Mouse (Mus musculus) intestine, embryonic 15.5 days (tissue): ENCODE measurements around the gene Upk1a. TPM values are rescaled to one million over a fixed set of nuclear protein-coding genes. Genes with fewer than 3 reads are reported as not detected.
A peak's percentile ranks its signal among the peaks of the same experiment; 100 is the strongest.

Experiments
- ATAC-seq: fragments of 200-750 bp; cut with Nextera tagmentation; 2 replicates; pipeline ENCODE4 v1.8.0; 2017; ENCODE audit warnings: moderate TSS enrichment, moderate library complexity
- H3K27ac ChIP-seq: fragments of 300-500 bp; sonication (generic); 2 replicates; pipeline ENCODE4 v1.5.1; 2015; ENCODE audit warnings: mild to moderate bottlenecking, inconsistent platforms
- H3K27me3 ChIP-seq: fragments of 300-500 bp; sonication (generic); replicated peaks from 2 replicates; pipeline ENCODE4 v1.6.1; 2015; ENCODE audit warnings: inconsistent platforms
- H3K36me3 ChIP-seq: fragments of 300-500 bp; sonication (generic); 2 replicates; pipeline ENCODE4 v1.6.1; 2015; ENCODE audit warnings: inconsistent platforms
- H3K4me1 ChIP-seq: fragments of 300-500 bp; sonication (generic); replicated peaks from 2 replicates; pipeline ENCODE4 v1.6.1; 2015; ENCODE audit warnings: inconsistent platforms
- H3K4me2 ChIP-seq: fragments of 300-500 bp; sonication (generic); replicated peaks from 2 replicates; pipeline ENCODE4 v1.6.1; 2015; ENCODE audit warnings: mild to moderate bottlenecking, inconsistent platforms
- H3K4me3 ChIP-seq: fragments of 300-500 bp; sonication (generic); replicated peaks from 2 replicates; pipeline ENCODE4 v1.5.1; 2015; ENCODE audit warnings: inconsistent platforms
- H3K9ac ChIP-seq: fragments of 300-500 bp; sonication (generic); 2 replicates; pipeline ENCODE4 v1.6.1; 2015; ENCODE audit warnings: inconsistent platforms
- H3K9me3 ChIP-seq: fragments of 300-500 bp; sonication (generic); 2 replicates; pipeline ENCODE4 v1.6.1; 2016; ENCODE audit warnings: inconsistent platforms
- WGBS: fragments of 180-500 bp; shearing (Covaris S2); methylation state at CpG from one replicate; pipeline ENCODE4 v1.1.7; 2015; 5-methylcytosine and 5-hydroxymethylcytosine counted together
- polyA plus RNA-seq: library from polyadenylated mRNA; unstranded; fragments of >200 nt; fragmentation: Nextera tagmentation; extraction: Ambion mirVana; gene quantifications from 2 replicates; pipeline ENCODE4 v1.2.1, GENCODE M21; 2015

Upk1a gene
- polyA plus RNA-seq, 1 experiment from 2014 or later = 10.0 TPM

DNA sequence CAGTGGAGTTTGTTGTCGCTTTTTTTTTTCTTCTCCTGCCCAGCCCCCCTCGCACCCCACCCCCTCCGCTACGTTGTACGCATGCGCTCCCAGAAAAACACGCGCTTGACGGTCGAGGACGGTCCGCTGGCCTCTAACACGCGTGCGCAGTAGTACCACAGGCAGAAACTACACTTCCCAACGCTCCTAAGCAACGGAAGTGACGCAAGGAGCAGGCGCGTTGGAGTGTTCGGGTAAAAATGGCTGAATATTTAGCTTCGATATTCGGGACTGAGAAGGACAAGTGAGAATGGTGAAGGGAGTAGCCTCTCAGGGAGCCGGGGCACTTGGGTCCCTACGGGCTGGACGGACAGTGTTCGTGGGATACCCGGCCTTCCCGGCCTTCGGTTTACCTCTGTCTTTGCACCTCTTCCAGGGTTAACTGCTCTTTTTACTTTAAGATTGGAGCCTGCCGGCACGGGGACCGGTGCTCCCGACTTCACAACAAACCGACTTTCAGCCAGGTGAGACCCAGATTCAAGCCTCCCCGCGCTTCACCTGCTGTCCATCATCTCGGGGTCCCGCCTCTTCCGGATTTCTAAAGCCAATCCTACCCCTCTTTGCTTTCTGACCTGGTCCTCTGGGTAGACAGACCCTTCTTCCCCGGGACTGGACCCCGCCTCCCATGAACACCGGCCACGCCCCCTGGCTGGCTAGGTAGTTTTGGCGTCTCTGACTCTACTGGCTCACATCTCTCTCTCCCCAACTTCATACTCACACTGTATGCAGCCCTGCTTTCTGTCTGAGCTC is 49.3 kb downstream of the Upk1a start, which contains the start of the genes U2af1l4, Gm49396 and Psenen:
TSS of gene U2af1l4 (plus strand) at position 185 of the 789 bp plus-strand sequence.
TSS of gene Gm49396 (plus strand) at position 228 of the 789 bp plus-strand sequence.
TSS of gene Psenen (minus strand) at position 511 of the 789 bp plus-strand sequence.
- peak within 1 kb of the TSS; percentile 96 for H3K27ac ChIP-seq
- 0% methylated on average over 45 of the region's 45 CpGs for WGBS
- peaks cover 18% of the 10 kb centered on the region; the same call in 1 of the 2 replicates for H3K36me3 ChIP-seq
- peaks cover 18% of the 10 kb centered on the region; the same call in 1 of the 2 replicates for H3K4me1 ChIP-seq
- peak within 1 kb of the TSS; percentile 70 for H3K9ac ChIP-seq
- H3K4me3 ChIP-seq = peak within 1 kb of the TSS; percentile 67
- H3K9me3 ChIP-seq = no peaks in the 10 kb centered on the region
- H3K27me3 ChIP-seq = no peaks in the 10 kb centered on the region
- peak within 1 kb of the TSS; percentile 77 for H3K4me2 ChIP-seq
- ATAC-seq = peak; percentile 90

DNA sequence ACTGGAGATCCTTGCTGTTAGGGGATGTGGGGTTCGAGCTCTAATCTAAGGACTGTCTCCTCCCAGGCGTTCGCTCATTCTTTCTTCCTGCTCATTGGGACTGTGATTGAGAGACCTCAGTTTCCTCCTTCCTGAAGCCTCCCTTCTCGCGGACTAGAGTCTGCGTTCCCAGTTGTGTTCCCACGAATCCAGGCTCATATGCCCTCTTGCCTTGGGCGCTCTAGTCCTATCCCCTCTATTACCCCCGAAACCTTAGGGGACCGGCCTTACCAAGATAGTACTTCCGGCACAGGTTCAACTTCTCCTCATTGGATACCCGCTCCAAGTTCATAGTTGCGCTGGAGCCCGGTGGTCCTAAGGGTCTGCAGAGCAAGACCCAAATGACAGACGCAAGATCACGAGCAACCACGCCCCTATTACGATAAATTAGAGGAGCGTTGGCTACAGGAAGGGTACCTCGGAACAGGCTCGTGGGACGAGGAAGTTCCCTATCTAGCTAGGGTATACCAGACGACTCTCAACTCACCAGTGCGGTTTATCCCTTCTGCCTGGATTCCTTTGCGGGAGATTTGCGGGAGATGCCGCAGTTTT is 50.0 kb downstream of the Upk1a start:
- peak overlapping the region; percentile 77 for H3K4me2 ChIP-seq
- H3K9me3 ChIP-seq = no peaks in the 10 kb centered on the region
- H3K27me3 ChIP-seq = no peaks in the 10 kb centered on the region
- under 1% methylated on average over 27 of the region's 27 CpGs for WGBS
- peak overlapping the region; percentile 81 for H3K27ac ChIP-seq
- peak overlapping the region; percentile 67 for H3K4me3 ChIP-seq
- peaks cover 16% of the 10 kb centered on the region; the same call in 1 of the 2 replicates for H3K36me3 ChIP-seq
- H3K9ac ChIP-seq = peak overlapping the region; percentile 62
- H3K4me1 ChIP-seq = peaks cover 23% of the 10 kb centered on the region; the same call in 1 of the 2 replicates
- ATAC-seq = no peak

DNA sequence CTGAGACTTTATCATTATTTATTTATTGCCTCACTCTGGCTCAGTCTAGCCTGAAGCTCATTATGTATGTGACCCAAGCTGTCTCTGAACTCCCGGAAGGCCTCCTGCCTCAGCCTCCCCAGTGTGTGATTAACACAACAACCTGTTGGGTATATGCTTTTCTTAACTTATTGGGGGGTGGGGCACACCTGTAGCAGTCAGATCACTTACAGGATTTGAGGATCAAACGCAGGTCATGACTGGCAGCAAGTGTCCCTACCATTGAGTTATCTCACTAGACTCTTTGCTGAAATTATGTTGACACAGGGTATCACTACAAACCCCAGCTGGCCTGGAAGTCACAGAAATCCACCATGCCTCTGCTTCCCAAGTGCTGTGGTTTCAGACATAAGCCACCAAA is 52.4 kb downstream of the Upk1a start:
- no peak for ATAC-seq
- peaks cover 23% of the 10 kb centered on the region; the same call in 1 of the 2 replicates for H3K4me1 ChIP-seq
- peak overlapping the region; percentile 53; the same call in 1 of the 2 replicates for H3K4me3 ChIP-seq
- 75% methylated on average over 2 of the region's 2 CpGs for WGBS
- no peak overlapping the region for H3K27ac ChIP-seq
- H3K27me3 ChIP-seq = no peaks in the 10 kb centered on the region
- peaks cover 19% of the 10 kb centered on the region for H3K36me3 ChIP-seq
- H3K4me2 ChIP-seq = peak overlapping the region; percentile 89; the same call in 1 of the 2 replicates
- no peak overlapping the region for H3K9ac ChIP-seq
- H3K9me3 ChIP-seq = no peaks in the 10 kb centered on the region

DNA sequence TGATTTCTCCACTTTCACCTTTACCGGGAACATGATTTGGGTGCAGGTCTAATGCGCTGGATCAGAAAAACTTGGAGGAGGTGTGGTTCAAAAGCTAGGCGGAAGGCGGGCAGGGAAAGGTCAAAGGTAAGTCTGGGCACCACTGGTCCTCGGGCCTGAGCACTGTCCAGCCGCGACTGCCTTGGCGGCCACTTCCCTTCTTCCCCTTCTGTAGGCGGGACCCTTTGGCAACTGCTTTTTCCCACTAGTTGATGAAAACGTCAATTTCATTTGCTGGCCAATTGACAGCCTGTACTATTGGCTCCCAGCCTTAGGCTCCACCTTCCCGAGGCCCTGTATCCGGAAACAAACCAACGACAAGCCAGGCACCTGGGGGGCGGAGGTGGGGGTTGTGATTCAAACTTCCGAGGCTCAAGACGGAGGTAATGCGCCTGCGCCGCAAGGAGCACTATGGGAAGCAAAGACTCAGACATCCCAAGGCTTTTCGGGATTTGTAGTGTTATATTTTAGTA is 53.1 kb downstream of the Upk1a start, which contains the start of gene Lin37:
TSS of gene Lin37 (minus strand) at position 396 of the 512 bp plus-strand sequence.
- H3K4me1 ChIP-seq = peaks cover 22% of the 10 kb centered on the region; the same call in 1 of the 2 replicates
- peak within 1 kb of the TSS; percentile 60 for H3K27ac ChIP-seq
- peak; percentile 84 for ATAC-seq
- no peaks in the 10 kb centered on the region for H3K9me3 ChIP-seq
- no peaks in the 10 kb centered on the region for H3K27me3 ChIP-seq
- under 1% methylated on average over 20 of the region's 20 CpGs for WGBS
- peak within 1 kb of the TSS; percentile 53 for H3K4me3 ChIP-seq
- peaks cover 16% of the 10 kb centered on the region for H3K36me3 ChIP-seq
- H3K4me2 ChIP-seq = peak within 1 kb of the TSS; percentile 89
- peak within 1 kb of the TSS; percentile 65 for H3K9ac ChIP-seq

DNA sequence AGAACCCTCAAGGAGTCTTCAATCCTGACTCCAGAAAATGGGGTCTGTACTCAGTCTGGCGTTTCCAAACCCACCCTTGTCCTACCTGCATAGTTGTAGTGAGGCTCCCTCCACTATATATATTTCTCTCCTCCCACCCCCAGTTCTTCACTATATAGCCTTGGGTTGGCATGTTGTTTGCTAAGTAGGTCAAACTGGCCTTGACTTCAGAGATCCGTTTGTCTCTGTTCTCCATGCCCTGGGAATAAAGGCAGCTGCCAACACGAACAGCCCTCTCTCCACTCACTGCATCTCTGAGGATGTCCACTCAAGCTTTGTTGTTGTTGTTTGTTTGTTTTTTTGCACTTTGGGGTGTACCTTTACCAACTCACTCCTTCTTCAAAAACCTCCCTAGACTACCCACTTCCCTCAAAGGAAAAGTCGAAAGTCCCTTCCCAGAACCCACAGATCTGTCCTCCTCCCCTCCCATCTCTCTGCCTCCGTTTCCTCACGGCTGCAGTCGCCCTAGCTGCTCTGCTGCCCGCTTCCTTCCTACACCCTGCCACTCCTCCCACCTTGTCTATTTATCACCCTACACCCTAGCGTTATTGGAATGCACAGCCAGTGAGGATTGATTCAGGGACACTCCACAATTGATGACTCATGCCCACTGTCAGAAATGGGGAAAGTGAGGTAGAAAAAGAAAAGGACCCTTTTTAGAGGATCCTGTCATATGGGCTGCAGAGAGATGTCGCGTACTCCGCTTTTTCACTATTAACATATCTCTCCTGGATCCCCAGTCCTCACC is 53.8 kb downstream of the Upk1a start:
- Histone ChIP-seq H3K9ac (peak overlapping the region; percentile 65), H3K36me3 (peaks cover 16% of the 10 kb centered on the region), H3K27ac (peak overlapping the region; percentile 60), H3K9me3 (no peaks in the 10 kb centered on the region), H3K4me3 (peak overlapping the region; percentile 53), H3K4me1 (peaks cover 16% of the 10 kb centered on the region; the same call in 1 of the 2 replicates), H3K4me2 (peak overlapping the region; percentile 89), H3K27me3 (no peaks in the 10 kb centered on the region)
- 13% methylated on average over 12 of the region's 12 CpGs for WGBS
- peak; percentile 8; the same call in 1 of the 2 replicates for ATAC-seq

DNA sequence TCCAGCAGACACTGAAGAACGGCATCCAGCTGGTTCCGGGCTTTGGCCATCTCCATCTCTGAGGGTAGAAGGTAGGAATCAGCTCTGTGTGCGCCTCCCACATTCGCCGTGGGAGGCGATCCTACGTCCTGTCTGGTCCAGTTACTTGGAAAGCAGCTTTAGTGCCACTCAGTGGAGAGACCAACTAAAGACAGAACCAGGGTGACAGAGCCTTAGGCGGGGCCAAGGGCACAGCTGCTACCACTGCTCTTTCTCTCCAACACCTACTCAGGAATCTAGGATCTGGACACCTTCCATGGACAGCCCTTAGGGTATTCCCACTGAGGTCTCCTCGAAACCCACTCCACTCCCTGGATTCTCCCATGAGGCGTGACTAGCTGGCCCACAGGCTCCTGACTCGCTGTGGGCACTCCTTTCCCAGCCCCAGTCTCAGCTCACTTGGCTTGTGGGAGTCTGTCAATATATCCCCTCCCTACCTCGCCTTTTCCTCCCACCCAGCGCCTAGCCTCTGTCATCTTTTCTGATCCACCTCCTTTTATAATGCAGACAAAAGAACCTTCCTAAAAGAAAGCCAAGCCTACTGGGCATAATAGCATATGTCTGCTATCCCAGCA is 54.6 kb downstream of the Upk1a start:
- Histone ChIP-seq H3K4me3 (peak overlapping the region; percentile 53; the same call in 1 of the 2 replicates), H3K36me3 (peaks cover 16% of the 10 kb centered on the region), H3K27ac (no peak overlapping the region), H3K4me2 (peak overlapping the region; percentile 89), H3K27me3 (no peaks in the 10 kb centered on the region), H3K9me3 (no peaks in the 10 kb centered on the region), H3K9ac (peak overlapping the region; percentile 28; the same call in 1 of the 2 replicates), H3K4me1 (peaks cover 22% of the 10 kb centered on the region)
- ATAC-seq = no peak
- 87% methylated on average over 13 of the region's 13 CpGs for WGBS

DNA sequence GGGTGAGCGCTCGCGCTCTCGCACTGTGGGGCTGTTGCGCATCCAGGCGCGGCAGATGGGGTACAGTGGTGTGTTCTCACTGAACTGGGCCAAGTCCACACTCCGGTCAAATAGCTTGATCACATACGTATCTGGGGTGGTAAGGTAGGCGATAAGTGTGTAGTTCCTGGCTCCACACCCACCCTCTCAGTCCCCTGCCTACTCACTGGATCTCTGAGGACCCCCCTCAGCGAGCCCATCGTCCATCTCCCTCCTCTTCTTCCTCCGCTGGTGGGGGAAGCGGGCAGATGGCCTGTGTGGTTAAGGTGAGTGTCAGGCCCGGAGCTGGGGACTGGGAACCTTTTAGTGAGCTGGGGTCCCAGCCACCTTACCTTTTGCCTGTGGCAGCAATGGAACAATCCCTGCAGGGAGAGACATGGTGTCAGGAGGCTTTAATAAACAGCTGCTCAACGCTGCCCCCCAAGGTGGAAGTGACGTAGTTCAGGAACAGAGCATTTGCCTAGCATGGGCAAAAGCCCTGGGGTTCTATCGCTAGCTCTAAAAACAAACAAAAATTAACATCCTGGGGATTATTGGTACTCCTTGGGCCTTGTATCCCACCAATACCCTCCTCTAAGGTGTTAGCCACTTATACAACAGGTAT is 55.6 kb downstream of the Upk1a start:
- ATAC-seq = no peak
- Histone ChIP-seq H3K9ac (no peak overlapping the region), H3K4me3 (no peak overlapping the region), H3K4me2 (no peak overlapping the region), H3K4me1 (peaks cover 25% of the 10 kb centered on the region), H3K36me3 (peaks cover 16% of the 10 kb centered on the region), H3K27ac (no peak overlapping the region), H3K9me3 (no peaks in the 10 kb centered on the region), H3K27me3 (no peaks in the 10 kb centered on the region)
- WGBS = 92% methylated on average over 18 of the region's 18 CpGs

DNA sequence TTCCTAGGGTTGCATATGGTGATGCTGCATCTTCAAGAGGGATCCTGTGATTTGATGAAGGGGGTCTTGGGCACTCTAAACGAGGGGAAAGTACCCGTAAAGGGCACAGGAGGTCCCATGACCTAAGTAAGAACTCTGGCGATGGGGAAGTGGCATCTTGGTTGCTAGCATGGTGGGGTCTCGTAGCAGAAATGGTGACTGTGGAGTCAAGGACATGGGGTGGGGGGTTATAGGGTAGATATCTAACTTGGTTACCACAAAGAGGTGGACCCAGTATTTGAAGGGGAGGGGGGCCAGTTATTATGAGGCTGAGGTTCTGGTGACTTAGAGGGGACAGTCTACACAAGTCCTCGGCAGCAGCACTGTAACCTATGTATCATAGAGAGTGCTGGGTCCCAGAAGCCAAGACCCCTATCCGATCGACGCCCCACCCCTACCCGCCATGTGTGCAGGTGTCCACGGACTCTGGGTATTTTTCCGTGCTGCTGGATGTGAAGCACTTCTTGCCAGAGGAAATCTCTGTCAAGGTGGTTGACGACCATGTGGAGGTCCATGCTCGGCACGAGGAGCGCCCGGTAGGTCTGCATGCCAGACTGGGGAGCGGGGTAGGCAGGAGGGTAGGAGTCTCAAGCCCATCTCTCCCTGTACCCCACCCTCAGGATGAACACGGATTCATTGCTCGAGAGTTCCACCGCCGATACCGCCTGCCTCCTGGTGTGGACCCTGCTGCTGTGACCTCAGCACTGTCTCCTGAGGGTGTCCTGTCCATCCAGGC is 58.6 kb downstream of the Upk1a start:
- H3K4me3 ChIP-seq = peak overlapping the region; percentile 57
- peak overlapping the region; percentile 91 for H3K4me2 ChIP-seq
- peaks cover 16% of the 10 kb centered on the region for H3K36me3 ChIP-seq
- no peaks in the 10 kb centered on the region for H3K27me3 ChIP-seq
- H3K9ac ChIP-seq = peak overlapping the region; percentile 62
- H3K4me1 ChIP-seq = peaks cover 23% of the 10 kb centered on the region
- H3K27ac ChIP-seq = 0 out of 2 replicates have a peak overlapping the region, but pooled peaks have one; percentile 82
- no peaks in the 10 kb centered on the region for H3K9me3 ChIP-seq
- WGBS = 82% methylated on average over 22 of the region's 22 CpGs
- no peak for ATAC-seq
